Mouse (Mus musculus) liver, embryonic 13.5 days (tissue): ENCODE data around the gene Dnajc11. TPM values are rescaled to one million over a fixed set of nuclear protein-coding genes. Genes with fewer than 3 reads are reported as not detected.

ENCODE experiments used
- ATAC-seq: fragments of 200-750 bp; cut with Nextera tagmentation; 2 replicates; pipeline ENCODE4 v1.8.0; 2017; ENCODE audit warnings: low read depth, mild to moderate bottlenecking, moderate number of reproducible peaks, moderate library complexity
- DNase-seq: peaks from one replicate; pipeline ENCODE4 v3.0.0; 2022
- H3K27ac ChIP-seq: fragments of 300-500 bp; sonication (generic); 2 replicates; pipeline ENCODE4 v1.5.1; 2015; ENCODE audit warnings: moderate library complexity, mild to moderate bottlenecking, inconsistent platforms
- H3K27me3 ChIP-seq: fragments of 300-500 bp; sonication (generic); 2 replicates; pipeline ENCODE4 v1.6.1; 2015; ENCODE audit warnings: mild to moderate bottlenecking, inconsistent platforms
- H3K36me3 ChIP-seq: fragments of 300-500 bp; sonication (generic); 2 replicates; pipeline ENCODE4 v1.6.1; 2015; ENCODE audit warnings: mild to moderate bottlenecking, inconsistent platforms
- H3K4me1 ChIP-seq: fragments of 300-500 bp; sonication (generic); replicated peaks from 2 replicates; pipeline ENCODE4 v1.6.1; 2015; ENCODE audit warnings: inconsistent platforms
- H3K4me2 ChIP-seq: fragments of 300-500 bp; sonication (generic); 2 replicates; pipeline ENCODE4 v1.6.1; 2015; ENCODE audit warnings: inconsistent platforms, mild to moderate bottlenecking, moderate library complexity
- H3K4me3 ChIP-seq: fragments of 300-500 bp; sonication (generic); replicated peaks from 2 replicates; pipeline ENCODE4 v1.5.1; 2015; ENCODE audit warnings: mild to moderate bottlenecking, inconsistent platforms
- H3K9ac ChIP-seq: fragments of 300-500 bp; sonication (generic); 2 replicates; pipeline ENCODE4 v1.6.1; 2015; ENCODE audit warnings: mild to moderate bottlenecking, inconsistent platforms
- H3K9me3 ChIP-seq: fragments of 300-500 bp; sonication (generic); replicated peaks from 2 replicates; pipeline ENCODE4 v1.6.1; 2016; ENCODE audit warnings: inconsistent platforms
- WGBS: fragments of 180-500 bp; shearing (Covaris S2); methylation state at CpG from one replicate; pipeline ENCODE4 v1.1.7; 2015; ENCODE audit not compliant: insufficient replicate concordance; 5-methylcytosine and 5-hydroxymethylcytosine counted together
- polyA plus RNA-seq: library from polyadenylated mRNA; unstranded; fragments of >200 nt; fragmentation: Nextera tagmentation; extraction: Ambion mirVana; gene quantifications from 2 replicates; pipeline ENCODE4 v1.2.1, GENCODE M21; 2015

The Dnajc11 gene
- polyA plus RNA-seq: 58.3 and 66.6 TPM in 2 replicates

- Histone ChIP-seq H3K9ac (peak within 1 kb of the TSS; percentile 99), H3K4me1 (peaks cover 51% of the 10 kb centered on the region), H3K27ac (peak within 1 kb of the TSS; percentile 83), H3K27me3 (no peaks in the 10 kb centered on the region), H3K4me2 (peak within 1 kb of the TSS; percentile 86), H3K36me3 (peaks cover 13% of the 10 kb centered on the region), H3K4me3 (peak within 1 kb of the TSS; percentile 100), H3K9me3 (no peaks in the 10 kb centered on the region)
- ATAC-seq (peak; percentile 88), DNase-seq (peak; percentile 89)
- under 1% methylated on average over 63 of the region's 83 CpGs for WGBS
Measured at GRCm38 (mm10) chr4:151933505-151934214, at the start of gene Dnajc11. Gene Dnajc11, plus strand, starts transcription at chr4:151933691.

DNA sequence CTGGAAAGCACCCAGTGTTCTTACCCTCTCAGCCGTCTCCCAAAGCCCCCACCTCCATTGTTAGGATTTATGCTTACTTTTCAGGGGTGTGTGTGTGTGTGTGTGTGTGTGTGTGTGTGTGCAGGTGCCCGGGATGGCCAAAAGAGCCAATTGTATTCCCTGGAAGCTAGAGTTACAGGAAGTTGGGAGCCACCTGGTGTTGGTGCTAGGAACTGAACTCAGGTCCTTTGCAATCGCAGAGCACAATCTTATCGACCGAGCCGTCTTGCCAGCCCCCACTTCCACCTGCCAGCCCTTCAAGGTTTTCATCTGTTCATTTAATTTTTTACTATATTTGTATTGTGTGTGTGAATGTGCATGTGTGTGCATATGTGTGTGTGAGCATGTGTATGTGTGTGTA lies 40.2 kb upstream of the Dnajc11 start:
- Histone ChIP-seq H3K9ac (no peak overlapping the region), H3K4me1 (no peaks in the 10 kb centered on the region), H3K4me2 (no peak overlapping the region), H3K9me3 (peaks cover 7% of the 10 kb centered on the region; the same call in 1 of the 2 replicates), H3K4me3 (no peak overlapping the region), H3K36me3 (no peaks in the 10 kb centered on the region), H3K27ac (no peak overlapping the region), H3K27me3 (0 out of 2 replicates have a peak, but pooled peaks cover 3% of the 10 kb centered on the region)
- DNase-seq (no peak), ATAC-seq (no peak)
- 57% methylated on average over 6 of the region's 6 CpGs for whole genome bisulfite sequencing

- Histone ChIP-seq H3K27me3 (0 out of 2 replicates have a peak, but pooled peaks cover 3% of the 10 kb centered on the region), H3K4me3 (no peak overlapping the region), H3K9ac (no peak overlapping the region), H3K27ac (no peak overlapping the region), H3K36me3 (no peaks in the 10 kb centered on the region), H3K4me1 (no peaks in the 10 kb centered on the region), H3K4me2 (no peak overlapping the region), H3K9me3 (peaks cover 11% of the 10 kb centered on the region; the same call in 1 of the 2 replicates)
- DNase-seq (no peak), ATAC-seq (no peak)
- WGBS: 78% methylated on average over 12 of the region's 12 CpGs
Measured at GRCm38 (mm10) chr4:151894926-151895325, 38.6 kb upstream of the Dnajc11 start.

GRCm38 (mm10) chr4:151895624-151896023 lies 37.9 kb upstream of the Dnajc11 start:
- H3K4me2 ChIP-seq: no peak overlapping the region
- no peak overlapping the region for H3K9ac ChIP-seq
- H3K36me3 ChIP-seq: no peaks in the 10 kb centered on the region
- ATAC-seq: no peak
- H3K27me3 ChIP-seq: no peaks in the 10 kb centered on the region
- WGBS: 80% methylated on average over 7 of the region's 7 CpGs
- no peak for DNase-seq
- peaks cover 11% of the 10 kb centered on the region; the same call in 1 of the 2 replicates for H3K9me3 ChIP-seq
- H3K27ac ChIP-seq: no peak overlapping the region
- H3K4me1 ChIP-seq: no peaks in the 10 kb centered on the region
- no peak overlapping the region for H3K4me3 ChIP-seq

DNA sequence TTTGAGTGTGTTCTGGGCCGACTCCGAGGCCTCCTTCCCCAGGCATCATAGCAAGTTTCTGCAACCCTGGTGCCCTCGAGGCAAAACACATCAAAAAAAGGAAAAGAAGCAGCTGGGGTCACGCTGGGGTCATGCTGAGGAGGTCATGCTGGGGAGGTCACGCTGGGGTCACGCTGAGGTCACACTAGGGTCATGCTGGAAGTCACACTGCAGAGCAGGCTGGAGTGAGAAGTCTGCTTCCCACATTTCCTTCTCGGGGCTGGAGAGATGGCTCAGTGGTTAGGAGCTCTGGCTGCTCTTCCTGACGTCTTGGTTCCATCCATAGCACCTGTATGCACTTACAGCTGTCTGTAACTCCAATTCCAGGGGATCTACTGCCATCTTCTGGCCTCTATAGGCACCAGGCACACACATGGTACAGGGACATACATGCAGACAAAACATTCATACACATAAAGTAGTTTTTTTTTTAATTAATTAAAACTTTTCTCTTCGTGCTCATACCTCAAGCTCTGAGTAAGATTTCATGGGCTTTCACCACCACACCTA lies 36.3 kb upstream of the Dnajc11 start:
- H3K4me1 ChIP-seq: peaks cover 4% of the 10 kb centered on the region; the same call in 1 of the 2 replicates
- 0 out of 2 replicates have a peak, but pooled peaks cover 4% of the 10 kb centered on the region for H3K27me3 ChIP-seq
- peaks cover 11% of the 10 kb centered on the region; the same call in 1 of the 2 replicates for H3K9me3 ChIP-seq
- DNase-seq (no peak), ATAC-seq (no peak)
- no peak overlapping the region for H3K4me3 ChIP-seq
- H3K27ac ChIP-seq: no peak overlapping the region
- no peak overlapping the region for H3K9ac ChIP-seq
- no peaks in the 10 kb centered on the region for H3K36me3 ChIP-seq
- H3K4me2 ChIP-seq: no peak overlapping the region
- 61% methylated on average over 9 of the region's 9 CpGs for WGBS

- peaks cover 11% of the 10 kb centered on the region; the same call in 1 of the 2 replicates for H3K9me3 ChIP-seq
- H3K4me2 ChIP-seq: no peak overlapping the region
- H3K4me1 ChIP-seq: peaks cover 12% of the 10 kb centered on the region
- H3K9ac ChIP-seq: no peak overlapping the region
- no peak for DNase-seq
- no peak overlapping the region for H3K4me3 ChIP-seq
- no peaks in the 10 kb centered on the region for H3K36me3 ChIP-seq
- no peak overlapping the region for H3K27ac ChIP-seq
- 63% methylated on average over 13 of the region's 13 CpGs for WGBS
- 0 out of 2 replicates have a peak, but pooled peaks cover 8% of the 10 kb centered on the region for H3K27me3 ChIP-seq
- no peak for ATAC-seq
Measured at GRCm38 (mm10) chr4:151898600-151899245, 34.8 kb upstream of the Dnajc11 start.

DNA sequence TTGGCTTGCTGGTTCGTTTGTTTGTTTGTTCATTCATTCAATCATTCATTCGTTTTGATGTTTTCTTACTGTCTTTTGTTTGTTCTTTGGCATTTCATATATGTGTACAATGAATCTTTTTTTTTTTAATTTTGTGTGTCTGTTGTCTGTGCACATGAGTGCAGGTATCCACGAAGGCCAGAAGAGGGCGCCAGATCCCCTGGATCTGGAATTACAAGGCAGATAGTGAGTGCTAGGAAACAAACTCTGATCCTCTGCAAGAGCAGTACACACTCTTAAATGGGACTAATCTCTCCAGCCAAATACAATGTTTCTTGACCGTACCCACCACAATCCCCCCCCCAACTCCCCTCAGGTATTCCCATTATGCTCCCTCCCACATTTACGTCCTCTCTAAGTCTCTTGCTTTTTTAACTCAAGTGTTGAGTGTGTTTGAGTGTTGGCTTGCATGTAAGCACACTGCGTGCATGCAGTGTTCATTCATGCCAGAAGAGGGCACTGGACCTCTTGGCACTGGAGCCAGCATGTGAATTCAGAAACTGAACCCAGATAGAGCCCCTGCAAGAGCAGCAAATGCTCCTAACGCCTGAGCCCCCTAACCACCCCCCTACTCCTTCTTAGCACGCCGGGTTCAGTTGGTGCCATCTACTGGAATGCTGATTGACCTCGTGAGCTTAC lies 33.6 kb upstream of the Dnajc11 start:
- Histone ChIP-seq H3K27ac (no peak overlapping the region), H3K36me3 (no peaks in the 10 kb centered on the region), H3K9ac (no peak overlapping the region), H3K4me1 (peaks cover 12% of the 10 kb centered on the region), H3K4me2 (no peak overlapping the region), H3K27me3 (peaks cover 8% of the 10 kb centered on the region; the same call in 1 of the 2 replicates), H3K9me3 (peaks cover 11% of the 10 kb centered on the region; the same call in 1 of the 2 replicates), H3K4me3 (no peak overlapping the region)
- DNase-seq (no peak), ATAC-seq (no peak)
- WGBS: 56% methylated on average over 11 of the region's 11 CpGs

DNA sequence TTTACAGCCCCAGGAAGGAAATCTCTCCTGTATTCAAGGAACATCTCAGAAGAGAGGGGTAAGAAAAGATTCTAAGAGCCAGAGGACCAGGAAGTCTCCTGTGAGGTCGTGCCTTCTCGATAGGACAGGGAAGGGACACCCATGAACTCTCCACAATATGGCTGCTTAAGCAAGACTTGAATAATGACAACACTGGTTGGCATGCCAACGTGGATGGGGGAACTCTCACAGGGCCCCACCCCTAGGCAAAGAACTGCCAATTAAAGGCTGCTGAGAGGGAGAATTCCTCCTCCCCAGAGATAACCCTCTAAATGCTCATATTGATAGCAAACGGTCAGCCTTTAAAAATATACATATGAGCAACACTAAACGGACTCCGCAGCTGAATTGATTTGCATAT lies 32.8 kb upstream of the Dnajc11 start:
- DNase-seq: no peak
- peaks cover 8% of the 10 kb centered on the region; the same call in 1 of the 2 replicates for H3K27me3 ChIP-seq
- no peak overlapping the region for H3K27ac ChIP-seq
- no peak overlapping the region for H3K9ac ChIP-seq
- peaks cover 12% of the 10 kb centered on the region for H3K4me1 ChIP-seq
- no peak for ATAC-seq
- H3K9me3 ChIP-seq: 0 out of 2 replicates have a peak, but pooled peaks cover 4% of the 10 kb centered on the region
- no peaks in the 10 kb centered on the region for H3K36me3 ChIP-seq
- WGBS: 54% methylated on average over 6 of the region's 6 CpGs
- no peak overlapping the region for H3K4me2 ChIP-seq
- no peak overlapping the region for H3K4me3 ChIP-seq

DNA sequence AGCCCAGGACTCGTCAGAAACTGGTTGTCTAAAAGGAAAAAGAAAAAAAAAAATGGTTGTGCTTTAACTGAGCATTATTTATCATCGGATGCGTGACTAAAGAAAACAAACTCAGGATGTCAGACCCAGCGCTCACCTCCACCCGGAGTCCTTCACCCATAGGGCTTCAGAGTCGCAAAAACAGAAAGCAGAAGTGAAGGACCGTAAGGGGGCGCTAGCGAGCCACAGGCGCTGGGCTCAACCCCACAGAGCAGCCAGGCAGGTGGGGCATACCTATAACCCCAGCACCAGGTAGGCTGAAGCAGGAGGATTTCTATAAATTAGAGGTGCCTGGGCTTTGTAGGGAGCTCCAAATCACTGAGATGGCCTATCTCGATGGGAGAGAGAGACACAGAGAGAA lies 32.1 kb upstream of the Dnajc11 start:
- Histone ChIP-seq H3K27ac (no peak overlapping the region), H3K9ac (no peak overlapping the region), H3K9me3 (0 out of 2 replicates have a peak, but pooled peaks cover 4% of the 10 kb centered on the region), H3K4me1 (peaks cover 12% of the 10 kb centered on the region), H3K36me3 (no peaks in the 10 kb centered on the region), H3K4me3 (no peak overlapping the region), H3K27me3 (peaks cover 8% of the 10 kb centered on the region; the same call in 1 of the 2 replicates), H3K4me2 (no peak overlapping the region)
- DNase-seq: peak; percentile 22
- WGBS: 42% methylated on average over 11 of the region's 11 CpGs
- no peak for ATAC-seq

DNA sequence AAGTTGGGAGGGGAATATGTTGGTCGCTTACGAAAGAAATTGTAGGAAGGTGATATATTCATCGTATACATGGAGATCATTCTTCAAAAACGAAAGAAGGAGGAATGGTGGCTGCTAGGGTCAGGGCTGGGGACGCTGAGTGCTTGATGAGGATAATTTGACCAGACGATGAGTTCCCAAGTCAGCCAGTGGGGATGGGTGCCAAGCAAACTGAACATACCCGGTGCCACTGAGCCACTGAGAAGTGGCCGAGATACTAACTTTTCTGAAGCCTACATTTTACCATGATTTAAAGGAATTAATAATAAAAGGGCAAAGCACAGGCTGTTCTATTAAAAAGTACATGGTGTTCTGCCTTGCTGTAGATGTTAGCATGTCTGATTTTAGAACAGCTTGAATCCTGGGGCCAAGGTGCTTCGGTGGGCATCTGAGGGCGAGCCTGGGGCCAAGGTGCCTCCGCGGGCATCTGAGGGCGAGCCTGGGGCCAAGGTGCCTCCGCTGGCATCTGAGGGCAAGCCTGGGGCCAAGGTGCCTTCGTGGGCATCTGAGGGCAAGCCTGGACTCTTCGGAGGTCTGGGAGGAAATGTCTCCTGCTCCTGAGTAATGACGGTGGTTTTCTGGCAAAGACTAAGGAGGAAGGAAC lies 31.3 kb upstream of the Dnajc11 start:
- no peak overlapping the region for H3K4me3 ChIP-seq
- H3K4me2 ChIP-seq: no peak overlapping the region
- 49% methylated on average over 17 of the region's 17 CpGs for whole genome bisulfite sequencing
- H3K4me1 ChIP-seq: peaks cover 15% of the 10 kb centered on the region
- H3K27me3 ChIP-seq: peaks cover 13% of the 10 kb centered on the region; the same call in 1 of the 2 replicates
- no peak for DNase-seq
- no peak for ATAC-seq
- H3K9ac ChIP-seq: no peak overlapping the region
- H3K27ac ChIP-seq: no peak overlapping the region
- no peaks in the 10 kb centered on the region for H3K36me3 ChIP-seq
- 0 out of 2 replicates have a peak, but pooled peaks cover 4% of the 10 kb centered on the region for H3K9me3 ChIP-seq
